Mouse (Mus musculus) left cerebral cortex, postnatal 14 days (tissue): Measurements from ENCODE around the gene Cdca4. TPM values are rescaled to one million over a fixed set of nuclear protein-coding genes. Genes with fewer than 3 reads are reported as not detected.

Experiments used
- DNase-seq, 2 experiments: peaks; one replicate each; pipeline ENCODE4 v3.0.0; 2021 to 2022; ENCODE audit warnings: low spot score in 2 of 2, mixed read lengths in 1 of 2
- intact Hi-C: fragments of 180-260 bp; cut with DNase I; formaldehyde crosslinking; loops from one replicate; pipeline ENCODE4 v1.15.1; 2025
- total RNA-seq, 2 experiments: library from RNA; stranded (reverse); gene quantifications; 2 replicates each; pipeline ENCODE4 v1.2.3; 2021

Gene Cdca4
- total RNA-seq, 2 experiments from 2014 or later, result 9.7 to 9.8 TPM

DNA sequence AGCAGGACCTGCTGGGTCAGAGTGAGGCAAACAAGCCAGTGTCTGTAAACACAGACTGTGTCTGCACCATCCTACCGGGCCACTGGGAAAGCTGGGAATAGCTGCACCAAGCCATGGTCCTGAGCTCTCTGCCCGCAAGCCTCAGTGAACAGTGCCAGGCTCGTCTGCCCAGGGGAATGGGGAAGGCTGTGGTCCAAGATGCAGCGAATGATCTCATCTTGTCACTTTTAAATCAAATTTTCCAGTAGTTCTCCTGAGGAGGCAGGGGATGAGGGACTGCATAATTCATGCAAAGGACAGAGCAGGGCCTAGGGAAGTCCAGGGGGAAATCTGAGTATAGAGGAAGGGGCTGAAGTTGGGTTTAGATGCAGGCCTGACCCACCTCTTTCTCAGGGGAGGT, 21.4 kb downstream of the Cdca4 start:
- intact Hi-C loops, result loop anchor here (2.0 kb wide), 1 partner anchor 21 kb away; the partner anchor contains the start of gene Cdca4
- no peak for DNase-seq

DNA sequence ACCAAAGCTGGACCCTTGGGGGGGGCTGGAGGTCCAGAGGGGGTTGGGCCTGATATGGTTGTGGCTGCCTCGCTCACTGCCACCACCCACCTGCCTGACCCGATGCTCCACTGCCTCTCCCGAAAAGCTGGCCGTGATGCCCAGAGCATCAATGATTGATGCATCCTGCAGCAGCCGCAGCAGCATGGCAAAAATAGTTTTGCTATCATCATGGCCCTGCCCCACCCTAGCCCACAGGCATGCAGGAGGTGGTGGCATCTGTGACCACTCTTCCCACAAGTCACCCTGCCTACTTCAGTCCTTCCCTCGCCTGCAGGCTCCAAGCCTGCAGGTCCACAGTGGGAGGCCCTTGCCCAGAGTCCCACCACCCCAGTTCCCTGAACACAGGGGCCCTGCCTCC, 23.2 kb downstream of the Cdca4 start:
- intact Hi-C loops, result no loop called here
- DNase-seq, result no peak

DNA sequence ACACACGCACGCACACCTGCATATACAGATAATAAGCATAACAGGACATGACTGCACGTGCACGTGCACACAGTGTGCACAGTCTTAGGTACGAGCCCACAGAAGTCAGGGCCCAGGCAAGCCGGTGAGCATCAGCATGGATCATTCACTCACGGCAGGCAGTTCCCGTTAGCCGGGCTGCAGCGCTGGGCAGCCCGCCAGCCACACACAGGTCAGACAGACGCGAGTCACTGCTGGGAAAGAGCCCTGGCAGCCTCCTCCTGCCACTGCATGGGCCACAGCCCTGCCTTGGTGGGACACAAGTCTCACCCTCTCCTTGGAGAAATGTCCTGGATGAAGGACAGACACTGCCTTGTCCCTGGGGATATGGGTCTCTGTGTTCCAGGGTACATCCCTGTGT, 25.2 kb downstream of the Cdca4 start:
- intact Hi-C loops, result loop anchor here (5.0 kb wide), 1 partner anchor 38 kb away; no protein-coding TSS in a partner anchor
- DNase-seq, result no peak

DNA sequence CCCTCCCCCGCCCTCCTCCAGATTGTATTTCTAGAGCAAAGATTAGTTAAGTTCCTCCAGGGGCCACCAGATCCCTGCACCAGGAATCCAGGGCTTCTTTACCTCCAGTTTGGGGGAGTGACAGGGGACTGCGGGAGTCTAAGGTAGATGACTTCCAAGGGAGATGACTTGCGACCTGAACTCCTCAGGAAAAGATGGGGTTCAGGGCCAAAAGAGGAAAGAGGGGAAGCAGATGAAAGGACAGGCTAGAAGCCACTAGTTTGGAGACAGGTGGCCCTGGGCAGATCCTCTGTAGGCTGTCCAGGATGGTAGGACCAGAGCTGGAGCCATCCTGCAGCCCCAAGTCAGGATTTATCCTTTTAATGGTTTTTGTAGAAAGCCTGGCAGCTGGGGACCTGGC, 26.3 kb downstream of the Cdca4 start:
- DNase-seq, result no peak
- intact Hi-C loops, result loop anchor here (5.0 kb wide), 1 partner anchor 39 kb away; no protein-coding TSS in a partner anchor

DNA sequence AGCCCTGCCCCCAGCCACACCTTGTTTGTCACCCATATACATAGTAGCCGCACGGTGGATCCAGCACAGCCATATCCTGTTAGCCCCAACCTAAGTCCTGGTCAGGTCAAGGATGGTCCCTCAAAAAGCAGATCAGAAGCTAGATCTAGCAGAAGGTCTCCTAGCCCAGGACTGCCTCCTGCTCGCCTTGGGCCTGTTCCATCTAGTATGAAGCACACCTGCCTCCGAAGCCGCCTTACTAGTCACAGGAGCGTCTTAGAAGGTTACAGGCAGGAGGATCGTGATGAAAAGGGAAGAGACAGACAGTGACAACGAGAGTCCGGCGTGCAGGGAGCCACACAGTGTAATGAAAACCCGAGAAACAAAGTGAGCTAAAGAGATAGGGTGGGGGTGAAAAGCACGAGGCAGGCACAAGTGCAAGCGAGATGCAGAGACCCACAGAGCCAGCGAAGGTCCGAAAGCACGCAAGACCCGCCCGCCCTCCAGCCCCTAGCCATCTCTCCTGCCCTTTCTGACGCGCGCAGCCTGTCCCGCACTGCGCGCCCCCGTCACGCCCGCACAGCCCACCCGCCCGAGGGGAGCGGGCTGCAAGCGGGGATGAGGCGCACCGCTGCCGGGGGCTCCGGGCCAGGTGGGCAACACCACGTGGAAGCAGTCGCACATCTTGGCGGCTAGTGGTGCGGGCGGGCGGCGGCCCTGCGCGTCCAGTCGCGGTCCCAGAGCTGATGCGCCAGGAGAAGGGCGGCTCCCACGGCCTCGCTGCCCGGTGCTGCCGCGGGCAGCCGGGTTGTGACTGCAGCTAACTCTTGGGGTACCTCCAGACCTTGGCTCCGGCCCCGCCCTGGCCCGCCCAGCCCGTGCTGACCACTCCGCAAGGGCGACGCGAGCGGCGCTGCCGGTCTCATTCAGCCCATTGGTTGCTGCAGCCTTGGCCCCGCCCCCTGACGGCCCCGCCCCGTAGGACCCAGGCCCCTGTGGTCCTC, 27.1 kb downstream of the Cdca4 start, which contains the start of gene Ahnak2:
Ahnak2 (minus strand) TSS at position 794 of the 983 bp plus-strand sequence.
- peak in 1 of 2 experiments; percentile 40 for DNase-seq
- intact Hi-C loops, result loop anchor here (5.0 kb wide), 1 partner anchor 40 kb away; no protein-coding TSS in a partner anchor

DNA sequence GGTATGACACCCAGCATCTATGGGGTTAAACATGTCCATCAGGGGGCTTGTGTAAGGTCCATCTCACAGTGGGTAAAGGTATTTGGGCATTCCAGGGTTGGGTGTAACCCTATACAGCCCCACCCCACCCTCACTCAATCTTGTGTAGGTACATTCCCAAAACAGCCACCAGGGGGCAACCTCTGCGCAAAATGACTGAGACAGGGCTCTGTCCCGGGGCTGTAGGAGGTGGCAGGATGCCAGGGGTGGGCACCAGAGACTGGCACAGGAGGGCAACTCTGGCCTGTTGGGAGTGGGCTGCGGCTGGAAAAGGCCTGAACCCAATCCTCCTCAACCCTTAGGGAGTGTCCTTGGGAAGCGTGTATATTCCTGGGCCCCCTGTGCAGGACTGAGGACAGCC, 28.7 kb downstream of the Cdca4 start:
- DNase-seq, result peak; percentile 67 to 72
- intact Hi-C loops, result loop anchor here (5.0 kb wide), 1 partner anchor 42 kb away; no protein-coding TSS in a partner anchor

DNA sequence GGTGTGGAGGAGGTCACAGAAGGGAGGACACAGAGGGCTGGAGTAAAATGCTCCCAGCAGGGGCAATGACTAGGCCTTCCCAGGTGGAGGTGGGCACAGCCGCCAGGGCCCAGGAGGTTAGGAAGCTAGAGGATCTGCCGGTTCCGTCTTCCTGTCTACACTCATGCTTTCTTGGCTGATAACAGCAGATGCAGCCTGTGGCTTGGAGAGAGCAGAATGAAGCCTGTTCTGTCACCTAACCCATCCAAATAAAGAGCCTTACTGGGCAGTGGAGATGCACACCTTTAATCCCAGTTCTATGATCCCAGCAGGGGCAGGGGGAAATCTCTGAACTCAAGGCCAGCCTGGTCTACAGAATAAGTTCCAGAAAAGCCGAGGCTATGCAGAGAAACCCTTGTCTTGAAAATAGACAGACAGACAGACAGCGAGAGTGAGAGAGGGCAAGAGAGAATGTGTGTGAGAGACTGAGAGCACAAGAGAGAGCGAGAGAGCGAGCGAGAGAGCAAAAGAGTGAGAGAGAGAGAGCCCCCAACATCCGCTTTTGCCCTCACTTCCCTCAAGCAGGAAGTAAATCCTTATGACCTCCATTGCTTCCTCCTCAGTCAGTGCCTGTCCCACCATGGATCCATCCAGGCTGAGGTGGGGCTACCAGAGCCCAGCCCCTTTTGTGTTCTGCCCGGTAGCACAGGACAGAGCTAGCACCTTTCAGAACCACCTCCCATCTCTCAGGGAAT, 29.8 kb downstream of the Cdca4 start:
- intact Hi-C loops, result loop anchor here (10.0 kb wide), 1 partner anchor 55 kb away; no protein-coding TSS in a partner anchor
- no peak for DNase-seq

DNA sequence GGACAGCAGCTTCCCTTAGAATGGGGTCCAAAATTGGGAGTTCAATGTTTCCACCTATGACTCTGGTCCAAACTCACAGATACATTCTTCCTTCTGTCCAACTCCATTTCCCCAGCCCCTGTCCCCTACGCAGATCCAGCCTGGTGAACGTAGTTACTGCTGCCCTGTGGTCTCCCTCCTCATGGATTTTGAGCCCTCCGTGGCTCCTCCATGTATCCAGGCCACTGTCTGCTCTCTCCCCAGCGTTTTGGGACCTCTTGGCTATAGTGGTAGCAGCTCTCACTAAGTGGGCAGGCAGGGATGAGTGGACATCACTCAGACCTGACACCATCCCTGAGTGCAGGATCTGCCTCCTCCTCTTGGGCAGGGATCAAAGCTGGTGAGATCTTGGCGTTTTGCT, 30.5 kb downstream of the Cdca4 start:
- no peak for DNase-seq
- intact Hi-C loops, result loop anchor here (10.0 kb wide), 1 partner anchor 54 kb away; no protein-coding TSS in a partner anchor

DNA sequence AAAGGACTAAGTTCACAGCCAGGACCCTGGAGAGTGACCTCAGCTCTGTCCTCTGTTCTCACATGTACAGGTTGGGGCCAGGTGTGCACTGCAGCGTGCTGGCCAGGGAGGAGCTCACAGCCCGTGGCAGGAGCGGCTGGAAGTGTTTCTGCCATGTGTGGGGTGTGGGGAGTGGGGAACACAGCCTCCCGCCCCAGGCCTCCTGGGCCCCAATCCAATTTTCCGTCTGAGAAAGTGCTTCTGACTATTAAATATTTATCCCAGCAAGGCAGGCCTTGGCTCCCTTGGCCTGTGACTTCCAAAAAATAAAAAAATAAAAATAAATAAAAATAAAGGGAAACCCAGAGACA, 30.9 kb downstream of the Cdca4 start:
- no peak for DNase-seq
- intact Hi-C loops, result loop anchor here (10.0 kb wide), 1 partner anchor 54 kb away; no protein-coding TSS in a partner anchor

DNA sequence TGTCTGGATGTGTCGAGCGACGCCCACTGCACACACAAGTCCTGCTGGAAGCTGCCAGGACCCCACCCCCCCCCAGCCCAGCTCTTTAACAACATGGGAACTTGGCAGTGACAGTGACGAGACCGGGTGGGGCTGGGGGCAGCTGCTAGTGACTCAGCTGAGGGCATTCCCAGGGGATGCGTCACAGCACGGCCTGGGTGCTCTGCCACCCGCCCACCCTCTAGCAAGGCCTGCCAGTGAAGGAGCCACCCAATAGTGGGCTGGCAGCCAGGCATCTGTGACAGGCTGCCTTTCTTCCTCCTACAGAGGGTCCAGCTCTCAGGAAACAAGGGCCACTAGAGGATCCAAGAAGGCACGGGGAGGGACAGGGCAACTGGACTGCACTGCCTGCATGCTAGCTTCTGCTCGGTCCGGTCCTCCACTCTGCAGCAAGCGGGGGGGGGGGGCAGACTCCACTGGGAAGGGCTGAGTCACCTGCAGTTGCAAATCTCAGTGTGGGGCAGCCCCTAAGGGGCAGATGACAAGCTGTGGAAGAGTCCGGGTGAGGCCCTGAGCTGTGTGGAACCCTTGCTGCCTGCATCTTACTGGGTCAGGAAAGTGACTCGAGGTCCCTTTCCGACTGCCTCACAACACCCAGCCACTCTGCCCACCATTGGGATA, 31.4 kb downstream of the Cdca4 start:
- DNase-seq, result peak; percentile 67 to 88
- intact Hi-C loops, result loop anchor here (10.0 kb wide), 1 partner anchor 53 kb away; no protein-coding TSS in a partner anchor

DNA sequence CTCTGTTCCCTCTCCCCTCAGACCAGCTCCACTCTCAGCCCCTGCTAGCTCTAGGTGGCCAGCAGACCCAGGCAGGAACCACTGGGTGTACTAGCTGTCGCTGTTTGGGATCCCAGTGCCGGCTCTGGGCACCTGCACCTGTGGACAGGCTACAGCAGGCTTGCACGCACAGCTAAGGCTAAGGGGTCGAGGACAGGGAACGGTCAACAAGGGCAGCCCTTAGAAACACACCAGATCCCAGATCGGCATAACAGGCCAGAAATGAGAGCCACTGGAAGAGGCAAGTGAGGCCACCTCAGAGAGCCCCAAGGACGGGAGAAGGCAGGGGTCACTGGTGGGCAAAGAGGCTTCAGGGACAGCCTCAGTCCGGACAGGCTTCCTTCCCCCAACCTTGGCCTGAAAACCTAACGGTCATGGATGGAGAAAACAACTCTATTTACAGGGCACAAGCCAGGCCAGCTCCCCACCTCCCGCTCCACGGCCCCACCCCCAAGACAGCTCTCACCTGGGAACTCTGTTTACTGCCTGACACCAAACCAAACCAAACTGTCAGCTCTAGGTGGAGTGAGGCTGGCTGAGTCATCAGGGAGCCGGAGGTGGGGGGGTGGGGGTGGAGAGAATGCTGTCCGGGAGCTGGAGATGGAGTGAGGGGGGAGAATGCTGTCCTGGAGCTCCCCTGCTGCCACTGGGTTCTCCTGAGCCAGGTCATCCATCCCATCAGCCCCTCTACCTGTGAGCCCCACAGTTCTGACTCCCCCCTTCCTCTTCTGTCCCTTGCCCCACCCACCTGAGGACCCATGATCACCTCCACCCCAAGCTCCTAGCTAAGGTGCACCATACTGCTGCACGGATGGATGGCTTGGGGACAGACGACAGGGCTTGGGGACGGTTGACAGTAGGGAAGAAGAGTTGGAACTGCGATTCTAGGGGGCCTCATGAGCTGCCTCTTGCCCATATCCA, 32.4 kb downstream of the Cdca4 start:
- no peak for DNase-seq
- intact Hi-C loops, result loop anchor here (10.0 kb wide), 1 partner anchor 52 kb away; no protein-coding TSS in a partner anchor

DNA sequence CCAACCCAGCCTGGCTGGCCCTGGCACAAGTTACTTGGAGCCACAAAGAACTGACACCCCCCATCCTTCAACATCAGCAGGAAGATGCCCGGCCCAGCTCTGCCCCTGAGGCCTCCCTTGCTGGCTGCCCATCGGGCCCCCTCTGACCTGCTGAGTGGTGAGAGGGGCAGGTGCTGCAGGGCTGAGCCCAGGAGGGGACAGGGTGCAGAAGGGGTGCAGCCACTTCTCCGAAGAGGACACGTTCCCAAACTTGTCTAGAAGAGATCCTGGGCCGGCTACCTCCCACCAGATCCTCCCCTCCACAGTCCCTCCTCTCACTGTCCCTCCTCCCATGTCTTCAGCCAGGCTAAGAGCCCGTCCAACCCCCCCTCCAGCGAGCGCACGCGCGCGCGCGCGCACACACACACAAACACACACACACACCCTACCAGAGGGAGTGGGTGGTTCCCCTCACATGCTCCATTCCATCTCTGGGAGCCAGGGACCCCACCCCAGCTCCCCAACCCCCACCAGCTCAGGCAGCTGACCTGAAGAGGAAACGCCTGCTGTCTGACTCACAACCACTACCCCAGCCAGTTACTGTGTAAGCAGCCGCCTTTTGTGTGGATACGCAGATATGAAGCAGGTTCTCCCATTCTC, 33.6 kb downstream of the Cdca4 start:
- intact Hi-C loops, result loop anchor here (10.0 kb wide), 1 partner anchor 51 kb away; no protein-coding TSS in a partner anchor
- DNase-seq, result no peak

DNA sequence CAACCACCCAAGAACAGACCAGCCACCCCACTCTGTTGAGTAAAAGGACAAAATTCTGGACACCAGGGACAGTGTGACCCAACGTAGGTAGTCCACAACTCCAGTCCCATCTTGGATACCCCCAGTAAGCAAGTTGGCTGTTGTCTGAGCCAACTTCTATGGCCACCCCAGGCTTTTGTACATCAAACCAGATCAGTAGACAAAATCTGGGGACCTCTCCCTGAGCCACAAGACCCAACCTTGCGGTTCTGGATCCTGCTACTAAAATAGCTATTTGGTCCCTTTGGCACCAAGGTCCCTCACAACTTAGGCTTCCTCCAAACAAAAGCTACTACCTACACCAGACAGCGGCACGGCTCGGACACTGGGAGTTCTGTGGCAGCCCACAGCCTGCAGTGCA, 34.2 kb downstream of the Cdca4 start:
- intact Hi-C loops, result loop anchor here (10.0 kb wide), 1 partner anchor 50 kb away; no protein-coding TSS in a partner anchor
- no peak for DNase-seq

DNA sequence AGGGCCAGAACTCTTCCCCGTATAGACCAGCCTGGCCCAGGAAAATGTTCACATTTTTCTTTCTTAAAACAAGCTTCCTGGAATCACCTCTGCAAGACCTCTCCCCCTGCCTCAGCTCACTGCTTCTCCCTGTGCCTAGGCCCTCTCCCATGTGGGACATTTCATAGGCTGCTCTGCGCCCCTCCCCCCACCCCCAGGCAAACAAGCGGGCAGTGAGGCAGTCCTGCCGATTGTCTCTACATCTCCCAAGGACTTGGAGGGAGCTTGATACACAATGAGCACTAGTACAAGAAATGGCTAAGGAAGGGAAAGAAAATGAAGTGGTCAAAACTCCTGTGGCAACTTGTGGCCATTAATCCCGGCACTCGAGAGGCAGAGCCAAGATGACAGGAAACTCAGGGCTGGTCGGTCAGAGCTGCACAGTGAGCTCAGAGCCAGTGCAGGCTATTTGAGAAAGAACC, 34.8 kb downstream of the Cdca4 start:
- DNase-seq, result no peak
- intact Hi-C loops, result loop anchor here (10.0 kb wide), 1 partner anchor 50 kb away; no protein-coding TSS in a partner anchor

DNA sequence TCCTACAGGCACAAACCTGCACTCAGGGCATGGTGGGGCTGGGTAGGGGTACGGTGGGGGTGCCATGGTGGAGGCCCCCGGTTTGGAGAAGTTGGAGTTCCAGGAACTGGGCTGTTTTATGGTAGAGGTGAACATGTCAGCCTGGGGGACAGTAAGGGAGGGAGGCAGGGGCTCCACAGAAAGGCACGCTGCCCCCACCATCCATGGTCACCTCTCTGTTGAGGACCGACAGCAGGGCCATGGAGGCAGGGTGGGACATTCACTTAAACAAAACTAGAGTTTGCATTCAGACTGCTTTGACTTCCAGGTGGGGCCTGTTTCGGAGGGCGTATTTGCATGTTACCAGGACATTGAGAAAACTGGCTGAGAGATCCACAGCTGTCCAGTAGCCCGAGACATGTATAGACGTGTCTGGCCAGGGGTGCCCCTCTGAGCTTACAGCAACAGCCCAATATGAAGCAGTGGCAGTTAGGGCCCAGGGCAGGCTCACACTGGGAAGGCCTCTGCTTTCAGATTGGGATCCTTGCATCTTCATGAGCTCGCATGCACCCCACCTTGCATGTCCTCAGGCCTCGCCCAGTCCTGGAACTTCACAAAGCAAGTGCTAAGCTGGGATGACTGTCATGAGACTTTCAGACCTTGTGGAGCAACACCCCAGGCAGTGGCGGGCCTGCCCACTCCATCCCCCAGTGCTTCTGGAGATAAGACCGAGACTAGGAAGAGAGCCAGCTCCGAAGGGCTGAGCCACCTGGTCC, 35.4 kb downstream of the Cdca4 start:
- no peak for DNase-seq
- intact Hi-C loops, result loop anchor here (10.0 kb wide), 1 partner anchor 49 kb away; no protein-coding TSS in a partner anchor

DNA sequence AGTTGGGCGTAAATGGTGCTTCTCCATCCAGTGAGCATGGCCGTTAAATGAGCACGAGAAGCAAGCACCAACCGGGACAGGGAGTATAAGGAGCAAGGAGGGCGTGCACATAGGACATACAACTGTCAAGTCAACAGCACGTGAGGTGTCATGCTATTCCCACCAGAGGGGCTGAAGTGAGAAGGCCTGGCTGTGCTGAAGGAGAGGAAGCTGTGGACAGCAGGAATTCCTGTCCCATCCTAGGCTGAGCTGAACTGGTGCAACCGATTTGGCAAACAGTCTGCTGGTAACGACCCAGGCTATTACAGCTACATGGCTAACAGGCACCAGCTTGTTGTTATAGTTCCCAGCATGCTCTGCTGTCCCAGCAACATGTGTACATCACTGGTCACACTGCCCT, 38.2 kb downstream of the Cdca4 start:
- no peak for DNase-seq
- intact Hi-C loops, result loop anchor here (10.0 kb wide), 1 partner anchor 46 kb away; no protein-coding TSS in a partner anchor

DNA sequence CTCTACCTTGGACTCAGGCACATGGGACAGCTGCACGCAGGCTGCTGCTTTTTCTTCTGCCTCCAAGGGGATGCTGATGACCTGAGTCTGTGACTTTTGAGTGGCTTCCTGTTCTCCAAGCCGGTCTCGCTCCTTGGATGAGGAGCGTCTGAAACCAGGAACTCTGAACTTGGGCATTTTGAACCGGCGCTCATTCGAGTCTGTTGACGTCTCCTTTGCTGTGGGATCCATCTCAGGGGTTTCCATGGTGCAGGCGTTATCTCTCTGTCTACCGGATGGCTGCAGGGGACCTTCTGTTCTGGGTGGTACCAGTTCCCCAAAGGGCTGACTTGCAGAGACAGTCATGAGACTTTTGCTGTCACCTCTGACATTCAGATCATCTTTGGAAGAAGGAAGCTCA, 54.7 kb downstream of the Cdca4 start:
- no peak for DNase-seq
- intact Hi-C loops, result no loop called here
